Mouse (Mus musculus): Measurements from ENCODE around the gene Kdr.
"Not testable (repeated sequence)": the region's sequence is repeated elsewhere in the genome, so short reads cannot be mapped to it uniquely, and the experiment has no call there.

Gene Kdr

GRCm38 (mm10) chr5:75959809-75960208 lies 18.4 kb downstream of the Kdr start:
- no peak for DNase-seq

GRCm38 (mm10) chr5:75956526-75956925 lies 21.7 kb downstream of the Kdr start:
- no peak for DNase-seq

- no peak for DNase-seq
Measured at GRCm38 (mm10) chr5:75955876-75956275, 22.4 kb downstream of the Kdr start.

- DNase-seq: peak in 1 of 2 experiments; percentile 24
Measured at GRCm38 (mm10) chr5:75954778-75955330, 23.4 kb downstream of the Kdr start.

GRCm38 (mm10) chr5:75954218-75954617 lies 24.0 kb downstream of the Kdr start:
- peak in 1 of 2 experiments; percentile 7 for DNase-seq

GRCm38 (mm10) chr5:75952131-75952795 lies 26.0 kb downstream of the Kdr start:
- no peak for DNase-seq

GRCm38 (mm10) chr5:75950866-75951265 lies 27.4 kb downstream of the Kdr start:
- no peak for DNase-seq

- no peak for DNase-seq
Measured at GRCm38 (mm10) chr5:75945394-75945793, 32.9 kb downstream of the Kdr start.

GRCm38 (mm10) chr5:75943301-75943700 lies 35.0 kb downstream of the Kdr start:
- DNase-seq: no peak

- DNase-seq: no peak
Measured at GRCm38 (mm10) chr5:75941775-75942580, 36.3 kb downstream of the Kdr start.

GRCm38 (mm10) chr5:75939144-75939732 lies 39.0 kb downstream of the Kdr start:
- DNase-seq: no peak

- no peak for DNase-seq
Measured at GRCm38 (mm10) chr5:75938012-75938411, 40.2 kb downstream of the Kdr start.

- DNase-seq: no peak
Measured at GRCm38 (mm10) chr5:75936223-75936622, 42.0 kb downstream of the Kdr start.

GRCm38 (mm10) chr5:75935225-75935624 lies 43.0 kb downstream of the Kdr start:
- DNase-seq: no peak

GRCm38 (mm10) chr5:75934201-75934600 lies 44.1 kb downstream of the Kdr start:
- no peak for DNase-seq

- DNase-seq: peak in 1 of 2 experiments; percentile 8
Measured at GRCm38 (mm10) chr5:75933521-75934044, 44.7 kb downstream of the Kdr start.

- not testable (repeated sequence) for DNase-seq
Measured at GRCm38 (mm10) chr5:75931458-75931857, 46.8 kb downstream of the Kdr start.

GRCm38 (mm10) chr5:75929960-75930359 lies 48.3 kb downstream of the Kdr start:
- DNase-seq: no peak

- DNase-seq: no peak
Measured at GRCm38 (mm10) chr5:75922677-75923076, 55.6 kb downstream of the Kdr start.

- no peak for DNase-seq
Measured at GRCm38 (mm10) chr5:75921730-75922387, 56.4 kb downstream of the Kdr start.

GRCm38 (mm10) chr5:75919601-75920000 lies 58.7 kb downstream of the Kdr start:
- no peak for DNase-seq

- DNase-seq: no peak
Measured at GRCm38 (mm10) chr5:75918139-75918538, 60.1 kb downstream of the Kdr start.

- no peak for DNase-seq
Measured at GRCm38 (mm10) chr5:75917231-75917630, 61.0 kb downstream of the Kdr start.

Data from cerebellum, postnatal 25 days (tissue).